Mouse (Mus musculus) intestine, postnatal 0 days (tissue): Measurements from ENCODE around the gene Pik3c2b. TPM values are rescaled to one million over a fixed set of nuclear protein-coding genes. Genes with fewer than 3 reads are reported as not detected.

Experiments
- ATAC-seq: fragments of 200-750 bp; cut with Nextera tagmentation; 2 replicates; pipeline ENCODE4 v1.8.0; 2017; ENCODE audit warnings: mild to moderate bottlenecking, moderate TSS enrichment, moderate library complexity
- H3K27ac ChIP-seq: fragments of 300-500 bp; sonication (generic); 2 replicates; pipeline ENCODE4 v1.5.1; 2014; ENCODE audit warnings: mild to moderate bottlenecking, low read depth, low read length, moderate library complexity
- H3K27me3 ChIP-seq: fragments of 300-500 bp; sonication (generic); replicated peaks from 2 replicates; pipeline ENCODE4 v1.6.1; 2014; ENCODE audit warnings: low read length, mixed read lengths; ENCODE audit not compliant: control insufficient read depth, insufficient read depth
- H3K36me3 ChIP-seq: fragments of 300-500 bp; sonication (generic); 2 replicates; pipeline ENCODE4 v1.6.1; 2014; ENCODE audit warnings: mild to moderate bottlenecking, moderate library complexity; ENCODE audit not compliant: control insufficient read depth, insufficient read depth
- H3K4me1 ChIP-seq: fragments of 300-500 bp; sonication (generic); replicated peaks from 2 replicates; pipeline ENCODE4 v1.6.1; 2014; ENCODE audit warnings: antibody characterized with exemption, low read length, mixed read lengths; ENCODE audit not compliant: control insufficient read depth, insufficient read depth
- H3K4me2 ChIP-seq: fragments of 300-500 bp; sonication (generic); replicated peaks from 2 replicates; pipeline ENCODE4 v1.6.1; 2014; ENCODE audit warnings: low read depth, mild to moderate bottlenecking, moderate library complexity
- H3K4me3 ChIP-seq: fragments of 300-500 bp; sonication (generic); 2 replicates; pipeline ENCODE4 v1.5.1; 2014; ENCODE audit warnings: low read depth, low read length
- H3K9ac ChIP-seq: fragments of 300-500 bp; sonication (generic); 2 replicates; pipeline ENCODE4 v1.6.1; 2014; ENCODE audit warnings: mild to moderate bottlenecking, low read depth, low read length
- H3K9me3 ChIP-seq: fragments of 300-500 bp; sonication (generic); 2 replicates; pipeline ENCODE4 v1.6.1; 2016; ENCODE audit warnings: mixed run types; ENCODE audit not compliant: control insufficient read depth
- CTCF ChIP-seq: sonication (generic); IDR thresholded peaks from 2 replicates; pipeline ENCODE4 v1.5.1; 2016; ENCODE audit warnings: low read depth, mild to moderate bottlenecking, control low read depth, antibody characterized with exemption, moderate library complexity
- WGBS: fragments of 180-500 bp; shearing (Covaris S2); extraction: QIAGEN DNeasy Blood & Tissue Kit; methylation state at CpG from one replicate; pipeline ENCODE4 v1.1.7; 2014; 5-methylcytosine and 5-hydroxymethylcytosine counted together
- polyA plus RNA-seq: library from polyadenylated mRNA; unstranded; fragments of >200 nt; fragmentation: Nextera tagmentation; extraction: Ambion mirVana; gene quantifications from 2 replicates; pipeline ENCODE4 v1.2.1, GENCODE M21; 2015

Pik3c2b gene
- polyA plus RNA-seq, 1 experiment from 2014 or later: 3.1 TPM

DNA sequence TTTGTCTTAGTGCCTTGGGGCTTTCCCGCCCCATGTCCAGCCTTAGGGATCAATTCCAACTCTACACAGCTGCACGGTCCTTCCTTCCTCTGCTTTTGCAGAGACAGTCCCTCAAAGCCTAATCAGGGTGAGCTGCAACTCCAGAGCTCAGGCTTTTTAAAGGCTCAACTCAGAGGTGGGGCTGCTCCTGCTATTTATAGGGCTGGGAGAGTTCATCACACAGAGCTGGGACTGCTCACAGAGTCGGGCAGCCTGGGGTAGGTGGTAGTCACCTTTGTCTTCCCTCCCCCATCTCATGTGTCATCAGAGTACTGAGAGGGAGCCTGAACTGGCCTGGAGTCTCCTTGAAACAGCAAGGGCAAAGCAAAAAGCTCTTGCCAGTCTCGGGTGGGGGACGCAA, 22.8 kb downstream of the Pik3c2b start:
- H3K36me3 ChIP-seq: peaks cover 26% of the 10 kb centered on the region
- H3K27ac ChIP-seq: no peak overlapping the region
- WGBS: 70% methylated on average over 5 of the region's 5 CpGs
- peaks cover 2% of the 10 kb centered on the region; the same call in 1 of the 2 replicates for H3K4me1 ChIP-seq
- TF ChIP-seq CTCF: no peak
- no peaks in the 10 kb centered on the region for H3K9me3 ChIP-seq
- no peak overlapping the region for H3K4me2 ChIP-seq
- ATAC-seq: no peak
- no peak overlapping the region for H3K9ac ChIP-seq
- no peaks in the 10 kb centered on the region for H3K27me3 ChIP-seq
- no peak overlapping the region for H3K4me3 ChIP-seq

- Histone ChIP-seq H3K4me3 (no peak overlapping the region), H3K27me3 (no peaks in the 10 kb centered on the region), H3K4me1 (peaks cover 2% of the 10 kb centered on the region; the same call in 1 of the 2 replicates), H3K27ac (no peak overlapping the region), H3K9me3 (no peaks in the 10 kb centered on the region), H3K36me3 (peaks cover 26% of the 10 kb centered on the region), H3K4me2 (no peak overlapping the region), H3K9ac (no peak overlapping the region)
- no peak for ATAC-seq
- TF ChIP-seq CTCF: no peak
- 86% methylated on average over 15 of the region's 15 CpGs for WGBS
Observed at GRCm38 (mm10) chr1:133068669-133069274, 23.3 kb downstream of the Pik3c2b start.

DNA sequence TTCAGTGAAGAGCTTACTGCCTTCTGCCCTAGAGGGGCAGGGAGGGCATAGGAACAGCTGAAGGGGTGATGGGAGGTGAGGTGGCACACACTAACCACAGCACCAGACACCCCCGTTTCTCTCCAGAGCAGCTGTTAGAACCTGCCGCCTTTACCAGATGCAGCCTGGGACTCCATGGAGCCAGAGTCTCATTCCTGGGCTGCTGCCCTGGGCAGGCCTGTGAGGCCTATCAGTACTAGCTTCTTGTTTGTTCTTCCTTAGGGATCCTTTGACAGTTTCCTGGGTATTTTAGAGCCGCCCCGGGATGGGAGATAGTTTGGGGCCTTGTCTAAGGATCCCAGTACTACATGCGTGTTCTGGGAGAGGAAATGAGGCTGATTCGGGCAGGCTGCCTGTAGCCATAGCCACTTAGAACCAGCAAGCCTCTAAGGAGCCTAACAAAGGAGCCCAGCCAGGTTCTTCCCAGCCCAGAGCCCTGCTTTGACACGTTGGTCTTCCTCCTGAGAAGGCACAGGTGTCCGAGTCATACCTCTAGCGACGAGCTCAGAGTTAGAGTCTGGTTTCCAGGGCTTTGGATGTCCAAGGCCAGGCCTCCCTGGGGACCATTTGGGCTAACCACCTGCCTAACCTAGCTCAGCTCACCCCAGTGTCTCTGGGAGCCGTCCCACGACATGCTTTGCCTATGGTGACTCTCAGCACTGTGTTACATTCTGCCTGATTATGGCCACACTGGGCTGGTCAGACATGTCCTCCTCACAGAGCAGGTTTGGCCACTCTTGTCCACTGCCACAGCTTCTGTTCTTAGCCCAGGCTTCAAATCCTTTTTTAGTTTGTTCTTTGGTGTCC, 24.0 kb downstream of the Pik3c2b start:
- WGBS: 65% methylated on average over 12 of the region's 12 CpGs
- no peak for ATAC-seq
- Histone ChIP-seq H3K27ac (no peak overlapping the region), H3K27me3 (no peaks in the 10 kb centered on the region), H3K4me1 (peaks cover 2% of the 10 kb centered on the region; the same call in 1 of the 2 replicates), H3K36me3 (peaks cover 29% of the 10 kb centered on the region), H3K9me3 (no peaks in the 10 kb centered on the region), H3K4me3 (no peak overlapping the region), H3K9ac (peak overlapping the region; percentile 34), H3K4me2 (no peak overlapping the region)
- TF ChIP-seq CTCF: no peak

GRCm38 (mm10) chr1:133070157-133070556, 24.7 kb downstream of the Pik3c2b start:
- no peaks in the 10 kb centered on the region for H3K9me3 ChIP-seq
- no peak for TF ChIP-seq CTCF
- H3K4me2 ChIP-seq: no peak overlapping the region
- peaks cover 2% of the 10 kb centered on the region; the same call in 1 of the 2 replicates for H3K4me1 ChIP-seq
- no peaks in the 10 kb centered on the region for H3K27me3 ChIP-seq
- ATAC-seq: peak; percentile 25; the same call in 1 of the 2 replicates
- H3K9ac ChIP-seq: no peak overlapping the region
- H3K27ac ChIP-seq: no peak overlapping the region
- H3K36me3 ChIP-seq: peaks cover 32% of the 10 kb centered on the region
- 34% methylated on average over 3 of the region's 5 CpGs for WGBS
- no peak overlapping the region for H3K4me3 ChIP-seq

GRCm38 (mm10) chr1:133071666-133072381, 26.4 kb downstream of the Pik3c2b start:
- Histone ChIP-seq H3K4me3 (no peak overlapping the region), H3K9me3 (no peaks in the 10 kb centered on the region), H3K36me3 (peaks cover 24% of the 10 kb centered on the region), H3K4me1 (peaks cover 4% of the 10 kb centered on the region; the same call in 1 of the 2 replicates), H3K27ac (no peak overlapping the region; the same call in 1 of the 2 replicates), H3K4me2 (no peak overlapping the region), H3K27me3 (no peaks in the 10 kb centered on the region), H3K9ac (no peak overlapping the region)
- WGBS: 74% methylated on average over 16 of the region's 16 CpGs
- no peak for ATAC-seq
- TF ChIP-seq CTCF: no peak
